11 mouse cellular contexts compared by ENCODE assay signal in the genomic region with DNA sequence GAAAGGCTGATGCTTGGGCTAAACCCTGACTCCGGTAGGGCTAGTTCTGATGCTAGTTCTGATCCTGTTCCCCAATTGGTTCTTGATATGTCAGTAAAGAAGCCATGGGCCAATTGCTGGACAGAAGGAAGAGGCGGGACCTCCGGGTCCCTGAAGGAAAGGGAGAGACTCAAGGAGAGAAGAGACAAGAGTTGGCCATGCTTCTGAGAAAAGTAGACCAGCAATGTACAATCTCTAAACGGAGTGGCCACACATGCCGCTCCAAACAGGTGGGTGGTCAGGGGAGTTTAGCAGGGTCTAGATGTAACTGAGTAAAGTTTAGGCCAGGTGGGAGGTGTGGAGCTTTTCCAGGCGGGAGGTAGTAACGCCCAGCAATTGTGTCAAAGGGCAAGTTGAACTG. TPM values are rescaled to one million over a fixed set of nuclear protein-coding genes. Genes with fewer than 3 reads are reported as not detected.
A peak's percentile ranks its signal among the peaks of the same experiment; 100 is the strongest.
DNase-seq lines count a peak whose midpoint lies in the region.
"Had no signal": no experiment of that assay in that cellular context is flagged by ENCODE, and none has a peak within 500 bp of the region (broad histone marks: within the 10 kb centered on the region; RNA-seq: fewer than 3 reads in every experiment).

No protein-coding gene starts in this region.

- DNase-seq in adrenal gland, adult 2 months, result peak; percentile 14
- DNase-seq in adrenal gland, postnatal 4 days (ENCODE audit: low spot score in 2 of 2), result no peak
- DNase-seq in lung, postnatal 10 days, result peak; percentile 10
- no peak for DNase-seq in lung, postnatal 36 days
- peak; percentile 47 for DNase-seq in WW6 (ENCODE audit: low read depth, low spot score)
- DNase-seq in testis, postnatal 14 days (ENCODE audit: low spot score), result peak; percentile 25
- no peak for DNase-seq in frontal cortex, postnatal 14 days (ENCODE audit: low spot score in 2 of 2)
- DNase-seq in thymus, postnatal 10 days (ENCODE audit: low spot score in 2 of 2), result no peak
- DNase-seq: cerebellum, adult 9-11 months; right cerebral cortex, postnatal 25 days; thymus, postnatal 36 days had no signal

RNA-seq across cellular contexts. Expression of a gene that starts 28.5 kb away (rescaled TPM):
- 10 to 100 TPM; 11.4 to 13.7 TPM for total RNA-seq in adrenal gland, adult 2 months (2021)
- 0.27 and 0.35 TPM in 2 replicates for polyA plus RNA-seq in adrenal gland, adult 2 months (2012; rRNA removed)
- 10 to 100 TPM; 17.4 to 20.9 TPM for total RNA-seq in adrenal gland, postnatal 4 days (2021)

RNA-seq across cellular contexts. Expression of a gene that starts 28.8 kb away (rescaled TPM):
- total RNA-seq in adrenal gland, adult 2 months (2021), result 10 to 100 TPM; 11.6 to 13.0 TPM
- 0.72 and 0.97 TPM in 2 replicates for polyA plus RNA-seq in adrenal gland, adult 2 months (2012; rRNA removed)
- 10 to 100 TPM; 21.3 to 24.4 TPM for total RNA-seq in adrenal gland, postnatal 4 days (2021)

Comparison
In these comparisons a context has a peak if more than half of its experiments do, and no peak if none do; other contexts are left out.
1. DNase-seq: peak in adrenal gland, adult 2 months (single experiment), lung, postnatal 10 days (single experiment), WW6 (single experiment) and testis, postnatal 14 days (single experiment); none in adrenal gland, postnatal 4 days (0 of 2), lung, postnatal 36 days (single experiment), frontal cortex, postnatal 14 days (0 of 2) and thymus, postnatal 10 days (0 of 2).